Mouse (Mus musculus): ENCODE results near the gene Ltc4s. TPM values are rescaled to one million over a fixed set of nuclear protein-coding genes. Genes with fewer than 3 reads are reported as not detected.
A peak's percentile ranks its signal among the peaks of the same experiment; 100 is the strongest.

Gene Ltc4s
- polyA plus RNA-seq, 1 experiment from 2014 or later: 0.75 TPM

- H3K9me3 ChIP-seq (replicated peaks): no peaks in the 10 kb centered on the region
- 86% methylated on average over 6 of the region's 6 CpGs for WGBS
- H3K36me3 ChIP-seq: no peaks in the 10 kb centered on the region
- no peak for DNase-seq (ENCODE audit: low spot score)
- H3K27ac ChIP-seq (replicated peaks): no peak overlapping the region
- H3K27me3 ChIP-seq (ENCODE audit: low read depth, poor library complexity, severe bottlenecking): no peaks in the 10 kb centered on the region
- peaks cover 41% of the 10 kb centered on the region for H3K4me1 ChIP-seq
- H3K4me3 ChIP-seq: no peak overlapping the region
These were observed 23.8 kb downstream of the Ltc4s start for GRCm38 (mm10) chr11:50214631-50215030.

GRCm38 (mm10) chr11:50212848-50213758 lies 25.3 kb downstream of the Ltc4s start:
- Histone ChIP-seq H3K4me3 (no peak overlapping the region), H3K9me3 (replicated peaks) (no peaks in the 10 kb centered on the region), H3K36me3 (no peaks in the 10 kb centered on the region), H3K27ac (replicated peaks) (no peak overlapping the region), H3K4me1 (peaks cover 48% of the 10 kb centered on the region), H3K27me3 (ENCODE audit: low read depth, poor library complexity, severe bottlenecking) (no peaks in the 10 kb centered on the region)
- no peak for DNase-seq (ENCODE audit: low spot score)
- 74% methylated on average over 11 of the region's 11 CpGs for WGBS

GRCm38 (mm10) chr11:50212060-50212739 lies 26.2 kb downstream of the Ltc4s start:
- no peak overlapping the region for H3K4me3 ChIP-seq
- H3K27ac ChIP-seq (replicated peaks): no peak overlapping the region
- no peaks in the 10 kb centered on the region for H3K27me3 ChIP-seq (ENCODE audit: low read depth, poor library complexity, severe bottlenecking)
- no peak for DNase-seq (ENCODE audit: low spot score)
- WGBS: 75% methylated on average over 3 of the region's 3 CpGs
- no peaks in the 10 kb centered on the region for H3K9me3 ChIP-seq (replicated peaks)
- H3K4me1 ChIP-seq: peaks cover 42% of the 10 kb centered on the region
- H3K36me3 ChIP-seq: peaks cover 7% of the 10 kb centered on the region

GRCm38 (mm10) chr11:50211322-50212059 lies 26.9 kb downstream of the Ltc4s start:
- WGBS: 91% methylated on average over 3 of the region's 3 CpGs

GRCm38 (mm10) chr11:50210505-50211151 lies 27.8 kb downstream of the Ltc4s start, which contains the start of the genes Sqstm1 and Mgat4b:
TSS of gene Sqstm1 (minus strand) at chr11:50210827.
TSS of gene Mgat4b (plus strand) at chr11:50210890.
- Histone ChIP-seq H3K4me1 (peaks cover 30% of the 10 kb centered on the region), H3K27me3 (ENCODE audit: low read depth, poor library complexity, severe bottlenecking) (no peaks in the 10 kb centered on the region), H3K27ac (replicated peaks) (peak within 1 kb of the TSS; percentile 95), H3K36me3 (peaks cover 23% of the 10 kb centered on the region), H3K9me3 (replicated peaks) (no peaks in the 10 kb centered on the region), H3K4me3 (peak within 1 kb of the TSS; percentile 96)
- WGBS: under 1% methylated on average over 48 of the region's 48 CpGs
- DNase-seq (ENCODE audit: low spot score): peak; percentile 84

More at GRCm38 (mm10) chr11:50211322-50212059, 26.9 kb downstream of the Ltc4s start:
- Histone ChIP-seq H3K36me3 (peaks cover 15% of the 10 kb centered on the region), H3K4me1 (peaks cover 38% of the 10 kb centered on the region), H3K9me3 (replicated peaks) (no peaks in the 10 kb centered on the region), H3K27me3 (ENCODE audit: low read depth, poor library complexity, severe bottlenecking) (no peaks in the 10 kb centered on the region), H3K27ac (replicated peaks) (peak overlapping the region; percentile 95; the same call in 1 of the 2 replicates), H3K4me3 (peak overlapping the region; percentile 96)
- DNase-seq (ENCODE audit: low spot score): no peak

GRCm38 (mm10) chr11:50210101-50210504 lies 28.3 kb downstream of the Ltc4s start:
- under 1% methylated on average over 24 of the region's 24 CpGs for WGBS
- Histone ChIP-seq H3K27me3 (ENCODE audit: low read depth, poor library complexity, severe bottlenecking) (no peaks in the 10 kb centered on the region), H3K4me1 (peaks cover 27% of the 10 kb centered on the region), H3K9me3 (replicated peaks) (no peaks in the 10 kb centered on the region), H3K36me3 (peaks cover 28% of the 10 kb centered on the region), H3K27ac (replicated peaks) (peak overlapping the region; percentile 95), H3K4me3 (peak overlapping the region; percentile 96)
- DNase-seq (ENCODE audit: low spot score): peak; percentile 91

- Histone ChIP-seq H3K36me3 (peaks cover 48% of the 10 kb centered on the region), H3K4me3 (no peak overlapping the region), H3K9me3 (replicated peaks) (no peaks in the 10 kb centered on the region), H3K27ac (replicated peaks) (no peak overlapping the region), H3K4me1 (peaks cover 24% of the 10 kb centered on the region), H3K27me3 (ENCODE audit: low read depth, poor library complexity, severe bottlenecking) (no peaks in the 10 kb centered on the region)
- DNase-seq (ENCODE audit: low spot score): no peak
- WGBS: 94% methylated on average over 5 of the region's 5 CpGs
These were observed 30.4 kb downstream of the Ltc4s start for GRCm38 (mm10) chr11:50208039-50208438.

- H3K27me3 ChIP-seq (ENCODE audit: low read depth, poor library complexity, severe bottlenecking): no peaks in the 10 kb centered on the region
- peaks cover 22% of the 10 kb centered on the region for H3K4me1 ChIP-seq
- H3K36me3 ChIP-seq: peaks cover 55% of the 10 kb centered on the region
- WGBS: 94% methylated on average over 14 of the region's 14 CpGs
- H3K4me3 ChIP-seq: no peak overlapping the region
- DNase-seq (ENCODE audit: low spot score): no peak
- no peaks in the 10 kb centered on the region for H3K9me3 ChIP-seq (replicated peaks)
- no peak overlapping the region for H3K27ac ChIP-seq (replicated peaks)
These were observed 31.1 kb downstream of the Ltc4s start for GRCm38 (mm10) chr11:50207344-50207743.

- Histone ChIP-seq H3K27me3 (ENCODE audit: low read depth, poor library complexity, severe bottlenecking) (no peaks in the 10 kb centered on the region), H3K4me1 (peaks cover 19% of the 10 kb centered on the region), H3K4me3 (no peak overlapping the region), H3K27ac (replicated peaks) (no peak overlapping the region), H3K9me3 (replicated peaks) (no peaks in the 10 kb centered on the region), H3K36me3 (peaks cover 68% of the 10 kb centered on the region)
- 86% methylated on average over 2 of the region's 2 CpGs for WGBS
- no peak for DNase-seq (ENCODE audit: low spot score)
These were observed 32.4 kb downstream of the Ltc4s start for GRCm38 (mm10) chr11:50206037-50206436.

- H3K9me3 ChIP-seq (replicated peaks): no peaks in the 10 kb centered on the region
- no peak for DNase-seq (ENCODE audit: low spot score)
- no peak overlapping the region for H3K4me3 ChIP-seq
- H3K27ac ChIP-seq (replicated peaks): no peak overlapping the region
- no peaks in the 10 kb centered on the region for H3K27me3 ChIP-seq (ENCODE audit: low read depth, poor library complexity, severe bottlenecking)
- 97% methylated on average over 3 of the region's 3 CpGs for WGBS
- H3K4me1 ChIP-seq: peaks cover 14% of the 10 kb centered on the region
- H3K36me3 ChIP-seq: peaks cover 74% of the 10 kb centered on the region
These were observed 33.0 kb downstream of the Ltc4s start for GRCm38 (mm10) chr11:50205434-50205833.

- no peak overlapping the region for H3K4me3 ChIP-seq
- WGBS: 95% methylated on average over 9 of the region's 9 CpGs
- H3K36me3 ChIP-seq: peaks cover 93% of the 10 kb centered on the region
- H3K4me1 ChIP-seq: no peaks in the 10 kb centered on the region
- H3K9me3 ChIP-seq (replicated peaks): no peaks in the 10 kb centered on the region
- no peak overlapping the region for H3K27ac ChIP-seq (replicated peaks)
- no peaks in the 10 kb centered on the region for H3K27me3 ChIP-seq (ENCODE audit: low read depth, poor library complexity, severe bottlenecking)
- no peak for DNase-seq (ENCODE audit: low spot score)
These were observed 35.1 kb downstream of the Ltc4s start for GRCm38 (mm10) chr11:50203302-50203827.

GRCm38 (mm10) chr11:50201590-50201989 lies 36.8 kb downstream of the Ltc4s start:
- no peaks in the 10 kb centered on the region for H3K4me1 ChIP-seq
- H3K9me3 ChIP-seq (replicated peaks): no peaks in the 10 kb centered on the region
- H3K36me3 ChIP-seq: peaks cover 97% of the 10 kb centered on the region
- WGBS: 92% methylated on average over 3 of the region's 3 CpGs
- H3K27ac ChIP-seq (replicated peaks): no peak overlapping the region
- no peak overlapping the region for H3K4me3 ChIP-seq
- no peaks in the 10 kb centered on the region for H3K27me3 ChIP-seq (ENCODE audit: low read depth, poor library complexity, severe bottlenecking)
- no peak for DNase-seq (ENCODE audit: low spot score)

All from midbrain, embryonic 10.5 days (tissue).